Mouse (Mus musculus): ENCODE results near the gene Dcun1d3.
A peak's percentile ranks its signal among the peaks of the same experiment; 100 is the strongest.

The Dcun1d3 gene

DNA sequence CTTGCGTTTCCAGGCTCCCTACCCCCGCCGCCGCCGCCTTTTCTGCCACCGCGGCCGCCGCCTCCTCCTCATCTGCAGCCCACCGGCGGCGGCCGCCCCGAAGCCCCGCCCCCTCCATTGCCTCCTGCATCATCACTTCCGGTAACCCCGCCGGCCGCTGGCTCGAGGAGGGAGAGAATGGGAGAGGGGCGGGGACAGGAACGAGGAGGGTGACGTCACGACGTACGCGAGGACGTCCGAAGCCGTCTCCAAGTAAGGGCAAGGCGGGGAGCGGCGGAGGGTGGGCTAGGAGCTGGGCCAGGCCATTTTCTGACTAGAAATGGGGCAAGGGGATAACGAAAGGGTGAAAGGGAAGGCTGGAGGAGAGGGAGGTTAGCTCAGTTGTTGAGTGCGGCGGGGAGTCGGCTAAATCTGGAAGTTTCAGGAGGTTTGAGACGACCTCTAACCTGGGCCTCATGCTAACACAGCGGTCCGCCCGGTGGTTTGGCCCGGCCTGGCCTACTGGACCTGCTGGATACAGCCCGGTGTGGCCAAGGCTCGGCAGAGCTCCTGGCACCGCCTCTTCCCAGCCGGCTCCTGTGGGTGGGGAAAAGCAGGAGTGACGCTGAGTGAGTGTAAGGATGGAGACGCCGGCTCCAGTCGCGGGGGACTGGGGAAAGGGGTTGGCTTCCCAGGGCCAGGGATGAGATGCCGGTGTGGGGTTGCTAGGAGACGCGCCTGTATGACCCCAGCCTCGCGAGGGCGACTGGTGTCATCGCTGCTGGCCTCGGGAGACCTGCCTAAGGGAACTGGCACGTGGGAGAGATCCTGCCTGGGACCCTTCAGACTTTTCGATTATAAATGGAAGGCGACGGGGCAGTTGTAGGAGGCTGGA lies at the start of gene Dcun1d3, which contains the start of gene Lyrm1:
TSS of gene Dcun1d3 (minus strand) at position 660 of the 874 bp plus-strand sequence.
TSS of gene Lyrm1 (plus strand) at position 223 of the 874 bp plus-strand sequence.
- DNase-seq = peak; percentile 97

DNA sequence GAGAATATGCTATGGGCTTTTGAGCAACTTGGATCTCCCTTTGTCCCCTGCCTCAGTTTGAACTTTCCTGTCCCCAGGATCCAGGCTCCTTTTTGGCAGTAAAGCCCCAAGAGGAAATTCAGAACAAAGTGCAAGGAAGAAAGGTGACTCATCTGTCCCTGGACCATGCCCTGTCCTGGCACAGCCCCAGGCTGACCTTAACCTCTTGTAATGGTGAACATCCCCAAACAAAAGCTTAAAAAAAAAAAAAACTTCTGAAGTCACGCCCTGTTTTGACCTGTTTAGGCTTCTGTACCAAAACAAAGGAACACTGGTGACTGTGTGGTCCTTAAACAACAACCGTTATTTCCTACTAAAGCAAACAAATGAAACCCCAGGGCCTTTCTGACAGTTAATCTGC lies 45.5 kb upstream of the Dcun1d3 start:
- no peak for DNase-seq

GRCm38 (mm10) chr7:119937036-119937435 lies 40.9 kb upstream of the Dcun1d3 start:
- DNase-seq = no peak

DNA sequence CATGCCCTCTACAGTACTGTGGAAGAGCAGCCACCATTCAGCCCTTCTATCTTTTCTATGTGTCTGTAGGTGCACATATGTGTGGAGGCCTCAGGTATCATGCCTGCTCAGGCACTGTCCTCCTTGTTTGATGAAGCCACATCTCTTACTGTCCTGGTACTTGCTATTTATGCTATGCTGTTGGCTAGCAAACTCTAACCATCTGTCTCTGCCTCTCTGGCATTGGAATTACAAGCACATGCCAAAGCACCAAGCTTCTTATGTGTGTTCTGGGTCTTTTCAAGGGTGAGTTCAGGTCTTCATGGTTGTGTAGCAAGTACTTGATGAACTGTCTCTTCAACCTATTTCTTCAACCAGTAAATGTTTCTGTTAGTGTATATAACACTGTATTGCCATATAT lies 40.2 kb upstream of the Dcun1d3 start:
- no peak for DNase-seq

DNA sequence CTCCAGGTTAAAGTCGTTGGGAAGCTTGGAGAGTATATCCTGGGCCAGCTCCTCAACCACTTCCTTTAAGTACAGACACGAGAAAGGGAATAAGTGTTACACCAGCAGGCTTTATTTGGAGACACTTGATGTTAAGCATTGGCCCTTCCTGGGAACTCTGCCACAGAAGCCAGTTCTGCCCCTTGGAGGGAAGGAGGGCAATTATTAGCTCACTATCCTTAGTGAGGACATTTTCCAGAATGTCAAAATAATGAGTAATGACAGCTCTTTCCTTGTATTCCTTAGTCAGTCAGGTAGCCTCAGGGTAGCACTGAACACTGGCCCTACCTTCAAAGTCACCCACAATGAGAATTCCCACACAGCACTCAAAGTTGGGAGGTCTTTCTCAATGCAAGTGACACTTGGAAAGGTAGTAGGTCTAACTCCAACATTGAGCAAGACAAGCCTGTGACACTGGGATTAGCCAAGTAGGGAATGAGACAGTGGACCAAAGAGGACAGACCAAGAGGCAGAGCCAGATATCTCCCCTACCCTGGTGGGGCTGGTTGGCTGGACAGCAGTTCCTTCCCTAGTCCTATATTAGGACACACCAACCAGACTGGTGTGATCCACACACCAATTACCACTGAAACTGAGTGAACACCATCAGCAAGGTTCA lies 32.8 kb upstream of the Dcun1d3 start:
- no peak for DNase-seq

DNA sequence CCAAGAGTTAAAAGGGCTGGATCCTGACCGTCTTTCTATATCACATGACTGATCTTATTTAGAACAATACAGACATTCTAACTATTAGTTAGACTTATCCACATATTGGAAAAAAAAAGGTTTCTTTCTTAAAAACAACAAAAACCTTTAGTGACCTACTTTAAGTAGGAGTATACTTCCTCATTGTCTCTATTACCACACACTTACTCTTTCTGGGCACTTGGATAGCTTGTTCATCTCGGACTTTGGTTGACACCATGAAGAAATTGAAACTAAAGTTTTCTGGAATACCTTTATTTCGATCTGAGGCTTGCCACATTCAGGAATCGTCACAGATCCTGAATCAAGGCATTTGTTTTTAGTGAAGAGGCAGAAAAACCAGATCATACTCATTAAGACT lies 25.0 kb upstream of the Dcun1d3 start:
- DNase-seq = no peak

DNA sequence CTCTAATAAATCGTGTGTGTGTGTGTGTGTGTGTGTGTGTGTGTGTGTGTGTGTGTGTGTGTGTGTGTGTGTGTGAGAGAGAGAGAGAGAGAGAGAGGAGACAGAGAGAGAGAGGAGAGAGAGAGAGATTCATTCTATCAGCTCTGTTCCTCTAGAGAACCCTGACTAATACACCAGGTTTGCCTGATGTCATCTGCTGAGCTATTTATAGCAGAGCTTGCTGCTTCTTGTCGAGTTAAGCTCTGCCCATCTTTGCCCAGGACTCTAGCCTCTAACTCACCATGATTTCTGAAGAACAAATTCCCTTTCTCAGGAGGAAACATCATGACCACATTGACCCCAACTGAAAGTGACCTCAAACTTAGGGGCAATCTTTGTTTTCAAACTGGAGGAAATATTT lies 24.4 kb upstream of the Dcun1d3 start:
- DNase-seq = no peak

DNA sequence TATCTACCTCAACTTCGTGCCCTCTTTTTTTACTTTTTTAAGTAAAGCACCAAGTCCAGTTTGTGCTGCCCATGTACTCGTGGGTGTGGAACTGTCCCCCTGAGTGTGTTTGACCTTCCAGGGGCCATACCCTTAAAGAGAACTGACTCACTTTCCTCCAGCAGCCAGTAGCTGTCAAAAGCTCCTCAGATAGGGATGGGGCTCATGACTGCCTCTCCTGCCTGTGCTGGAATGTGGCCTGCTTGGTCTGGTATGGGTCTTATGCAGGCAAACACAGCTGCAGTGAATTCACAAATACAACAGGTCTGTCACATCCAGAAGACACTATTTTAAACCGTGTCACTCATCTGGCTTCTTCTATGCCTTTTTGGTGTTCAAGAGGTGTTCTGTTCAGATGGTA lies 15.6 kb upstream of the Dcun1d3 start:
- DNase-seq = no peak

- DNase-seq = no peak
These were observed 10.6 kb upstream of the Dcun1d3 start for GRCm38 (mm10) chr7:119906523-119907215.

DNA sequence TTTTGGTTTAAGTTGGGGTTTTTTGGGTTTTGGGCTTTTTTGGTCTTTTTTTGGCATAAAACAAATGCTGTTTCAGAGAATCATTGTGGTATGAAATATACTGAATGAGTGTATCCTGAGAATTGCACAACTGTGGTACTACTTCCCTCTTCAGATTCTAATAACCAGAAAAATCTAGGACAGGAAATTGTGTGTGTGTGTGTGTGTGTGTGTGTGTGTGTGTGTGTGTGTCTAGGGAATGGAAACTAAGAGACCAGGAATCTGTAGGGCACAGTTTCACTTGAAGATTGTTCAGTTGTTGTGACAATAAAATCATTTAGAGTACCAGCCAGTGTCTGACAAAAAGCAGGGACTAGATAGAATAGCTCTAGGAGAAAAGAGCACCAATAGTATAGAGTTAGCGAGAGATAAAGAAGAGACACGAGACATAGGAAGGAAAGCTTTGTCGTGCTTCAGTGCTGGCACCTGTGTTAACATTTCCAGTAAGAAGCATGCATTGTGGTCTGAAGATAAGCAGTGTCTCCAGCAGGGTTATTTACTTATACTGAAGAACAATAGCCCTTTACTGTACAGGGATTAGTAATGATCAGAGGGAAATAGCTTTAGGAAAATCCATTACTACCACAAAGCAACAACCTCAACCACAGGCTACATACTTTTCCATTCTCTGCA lies 3.4 kb upstream of the Dcun1d3 start:
- DNase-seq = no peak

DNA sequence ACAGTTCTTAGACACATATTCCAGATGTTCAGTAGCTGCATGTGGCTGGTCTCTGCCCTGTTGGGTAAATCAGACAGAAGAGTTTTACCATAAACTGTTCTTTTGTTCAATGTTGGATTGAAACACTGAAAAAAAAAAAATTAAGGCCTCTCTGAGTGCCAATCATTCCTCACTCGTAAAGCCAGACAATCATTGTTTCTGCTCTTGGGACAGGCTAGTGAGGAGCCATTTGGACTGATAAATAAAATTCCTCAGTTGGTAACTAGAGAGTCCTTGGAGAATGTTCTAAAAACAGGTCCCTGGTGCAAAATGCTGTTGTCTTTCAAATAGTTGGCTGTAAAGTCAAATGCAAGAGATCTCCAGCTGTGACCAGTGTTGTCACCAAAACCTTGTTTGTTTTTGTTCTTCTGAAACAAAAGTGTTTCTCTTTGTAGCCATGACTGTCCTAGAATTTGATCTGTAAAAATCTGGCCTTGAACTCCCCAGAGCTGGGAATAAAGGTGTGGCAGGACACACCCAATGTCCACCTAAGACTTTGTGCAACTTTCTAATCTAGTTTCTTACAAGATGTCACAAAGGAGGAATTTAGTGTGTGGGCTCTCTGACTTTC lies 2.3 kb upstream of the Dcun1d3 start:
- no peak for DNase-seq

- no peak for DNase-seq
These were observed 1.5 kb upstream of the Dcun1d3 start for GRCm38 (mm10) chr7:119897521-119898109.

DNA sequence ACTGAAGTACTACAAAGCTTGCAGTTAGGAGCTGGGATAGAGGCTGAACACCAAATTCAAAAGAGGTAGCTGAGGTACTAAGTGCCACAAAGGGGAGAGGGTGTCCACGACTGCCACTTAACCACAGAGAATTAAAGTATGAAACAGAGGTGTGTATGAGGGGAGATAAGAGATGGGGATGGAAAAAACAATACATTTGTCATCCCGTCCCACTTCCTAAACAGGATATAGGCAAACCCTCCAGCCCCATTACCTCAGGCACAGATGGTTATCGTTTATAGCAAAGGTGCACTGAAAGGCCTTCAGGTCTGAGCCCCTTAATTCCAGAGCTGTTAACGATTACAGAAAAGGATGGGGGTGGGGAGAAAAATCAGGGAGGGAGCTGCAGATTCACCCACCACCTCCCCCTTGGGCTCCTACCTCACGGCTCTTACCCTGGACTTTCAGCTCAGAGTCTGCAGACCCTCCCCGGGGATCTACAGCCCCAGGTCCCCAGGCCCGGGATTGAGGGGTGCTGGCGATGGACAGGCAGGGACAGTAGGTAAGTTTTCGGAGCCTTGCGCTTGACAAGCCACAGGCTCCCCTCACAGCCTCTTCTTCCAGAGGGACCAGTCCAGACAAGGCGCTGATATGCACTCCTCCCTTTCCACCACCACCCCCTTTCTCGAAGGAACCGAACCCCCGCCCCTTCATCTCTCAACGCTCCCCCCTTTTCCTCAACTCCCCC lies 1.1 kb downstream of the Dcun1d3 start:
- DNase-seq = peak; percentile 38

DNA sequence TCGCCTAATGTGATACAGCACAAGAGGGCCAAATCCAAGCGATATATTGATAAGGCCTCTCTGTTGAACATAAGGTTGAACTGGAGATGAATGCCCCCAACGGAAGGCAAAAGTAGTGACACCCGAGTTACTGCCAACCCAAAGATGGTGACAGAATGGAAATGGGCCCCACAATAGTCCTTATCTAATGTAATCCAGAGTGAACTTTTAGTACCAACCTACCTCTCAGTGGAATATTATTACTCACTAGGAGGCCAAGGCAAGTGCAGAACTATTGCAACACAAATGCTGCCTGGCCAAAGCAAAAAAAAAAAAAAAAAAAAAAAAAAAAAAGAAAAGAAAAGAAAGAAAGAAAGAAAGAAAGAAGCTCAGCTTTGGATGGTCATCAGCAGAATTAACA lies 3.4 kb downstream of the Dcun1d3 start:
- DNase-seq = no peak

- no peak for DNase-seq
These were observed 3.9 kb downstream of the Dcun1d3 start for GRCm38 (mm10) chr7:119892198-119892597.

- DNase-seq = no peak
These were observed 8.2 kb downstream of the Dcun1d3 start for GRCm38 (mm10) chr7:119887887-119888286.

DNA sequence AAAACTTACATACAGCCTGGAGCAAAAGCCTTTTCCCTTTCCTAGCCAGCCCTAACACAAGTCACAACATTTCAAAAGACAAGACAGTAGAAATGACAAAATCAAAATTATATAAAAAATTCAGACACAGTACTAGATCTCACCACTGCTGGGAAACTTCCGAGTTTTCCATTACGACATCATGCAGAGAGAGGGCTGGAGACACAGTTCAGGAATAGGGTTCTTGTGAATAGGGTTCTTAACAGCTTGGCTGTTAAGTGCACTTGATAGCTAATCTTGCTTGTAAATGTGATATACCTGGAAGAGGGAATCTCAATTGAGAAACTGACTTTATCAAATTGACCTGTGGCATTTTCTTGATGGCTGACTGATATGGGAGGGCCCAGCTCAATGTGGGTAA lies 14.9 kb downstream of the Dcun1d3 start:
- no peak for DNase-seq

GRCm38 (mm10) chr7:119880345-119880744 lies 15.8 kb downstream of the Dcun1d3 start:
- no peak for DNase-seq

- no peak for DNase-seq
These were observed 16.9 kb downstream of the Dcun1d3 start for GRCm38 (mm10) chr7:119879171-119879570.

DNA sequence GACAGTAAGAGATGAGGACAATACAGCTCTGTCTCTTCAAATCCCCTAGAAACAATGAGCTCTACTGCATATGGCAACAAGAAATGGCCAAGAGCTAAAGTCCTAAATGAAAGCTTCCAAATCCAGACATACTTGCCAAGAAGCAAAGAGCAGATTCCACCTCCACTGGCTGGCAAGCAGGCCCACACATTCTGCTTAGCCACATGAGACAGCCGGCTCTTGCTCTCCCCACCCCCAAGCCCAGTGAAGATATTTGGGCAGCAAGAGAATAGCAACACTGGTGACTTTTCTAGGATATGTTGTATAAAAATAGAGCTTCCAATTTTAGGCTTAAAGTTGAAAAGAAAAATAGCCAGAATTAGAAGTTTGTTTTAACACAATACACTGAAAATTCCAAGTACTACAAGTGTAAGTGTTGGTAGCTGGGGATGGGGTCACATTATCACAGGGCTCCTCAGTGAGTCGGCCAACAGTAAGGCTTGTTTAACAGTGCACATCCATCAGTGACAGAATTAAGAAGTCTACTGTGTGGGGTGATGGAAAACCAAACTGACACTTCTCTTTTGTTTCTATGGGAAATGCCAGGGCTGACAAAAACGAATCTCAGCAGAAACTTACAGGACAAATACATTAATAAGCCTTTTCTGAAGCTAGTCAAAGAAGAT lies 20.2 kb downstream of the Dcun1d3 start:
- DNase-seq = peak; percentile 21

DNA sequence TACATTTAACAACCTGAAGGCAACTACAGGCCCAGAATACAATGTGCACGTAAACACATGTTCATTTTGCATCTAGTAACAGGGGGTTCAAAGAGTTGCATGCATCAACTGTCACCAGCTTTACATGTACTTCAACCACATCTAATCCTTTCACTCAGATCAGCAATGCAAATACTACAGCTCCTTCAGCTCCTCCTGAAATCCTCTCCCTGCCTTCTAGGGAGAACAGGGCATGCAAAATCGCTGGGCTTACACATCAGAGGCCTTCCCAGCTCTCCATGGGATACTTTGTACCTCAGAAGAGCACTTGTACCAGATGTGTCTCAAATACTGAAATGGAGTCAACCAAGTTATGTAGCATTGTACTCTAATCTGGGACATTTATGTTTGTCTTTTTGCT lies 23.0 kb downstream of the Dcun1d3 start:
- no peak for DNase-seq

Measured in cerebellum, adult 8-10 months (tissue).